Mouse (Mus musculus): ENCODE results near the gene Olfr171. TPM values are rescaled to one million over a fixed set of nuclear protein-coding genes. Genes with fewer than 3 reads are reported as not detected.
A peak's percentile ranks its signal among the peaks of the same experiment; 100 is the strongest.
"Not testable (repeated sequence)": the region's sequence is repeated elsewhere in the genome, so short reads cannot be mapped to it uniquely, and the experiment has no call there.

Olfr171 gene
- total RNA-seq (2021) (not detected), polyA plus RNA-seq (2012; rRNA removed) (not detected in 2 replicates)
- long read RNA-seq: 0 reads

DNA sequence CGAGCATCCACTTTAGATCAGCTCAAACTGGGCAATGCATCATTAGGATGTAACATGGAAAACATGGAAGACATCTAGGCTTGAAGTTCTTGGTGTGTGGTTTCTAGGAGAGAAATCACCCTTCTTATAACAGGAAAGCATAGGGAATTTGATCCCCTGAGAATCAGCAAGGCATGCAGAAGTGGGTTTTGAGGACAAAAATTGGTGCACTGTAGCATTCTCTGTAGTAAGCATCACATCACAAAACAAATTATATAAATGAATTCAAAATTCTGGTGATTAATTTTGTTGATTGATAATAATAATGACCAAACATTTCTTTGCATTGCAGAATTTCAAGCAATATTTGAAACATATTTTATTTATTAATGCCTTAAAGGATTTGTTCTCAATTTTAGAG is at the start of gene Olfr171:
Gene Olfr171 (minus strand): TSS at position 101 of the 400 bp plus-strand sequence.
- H3K27me3 ChIP-seq (ENCODE audit: control insufficient read depth, insufficient read depth, low read length): no peaks in the 10 kb centered on the region
- H3K27ac ChIP-seq: no peak within 1 kb of the TSS
- no peaks in the 10 kb centered on the region for H3K4me1 ChIP-seq (ENCODE audit: control insufficient read depth, insufficient read depth, low read length)
- H3K9ac ChIP-seq (ENCODE audit: low read depth, low read length): no peak within 1 kb of the TSS
- no peak for TF ChIP-seq CTCF (IDR thresholded peaks at IDR 0.05)
- TF ChIP-seq POLR2A (IDR thresholded peaks at IDR 0.05; ENCODE audit: insufficient read depth, low read depth, low read length): no peak
- TF ChIP-seq EP300 (IDR thresholded peaks at IDR 0.05; ENCODE audit: insufficient read depth, low read depth, low read length): no peak
- H3K4me3 ChIP-seq: no peak within 1 kb of the TSS
- H3K36me3 ChIP-seq (ENCODE audit: control insufficient read depth, insufficient read depth, low read length): no peaks in the 10 kb centered on the region
- intact Hi-C loops (cut with DNase I): no loop called here
- DNase-seq: no peak
- H3K79me2 ChIP-seq (replicated peaks; ENCODE audit: control insufficient read depth, insufficient read depth, low read length): no peaks in the 10 kb centered on the region
- WGBS: 64% methylated on average over 1 of the region's 1 CpGs

- Histone ChIP-seq H3K4me1 (ENCODE audit: control insufficient read depth, insufficient read depth, low read length) (no peaks in the 10 kb centered on the region), H3K79me2 (replicated peaks; ENCODE audit: control insufficient read depth, insufficient read depth, low read length) (no peaks in the 10 kb centered on the region), H3K9ac (ENCODE audit: low read depth, low read length) (no peak overlapping the region), H3K27me3 (ENCODE audit: control insufficient read depth, insufficient read depth, low read length) (no peaks in the 10 kb centered on the region), H3K27ac (no peak overlapping the region), H3K4me3 (no peak overlapping the region), H3K36me3 (ENCODE audit: control insufficient read depth, insufficient read depth, low read length) (no peaks in the 10 kb centered on the region)
- WGBS: 78% methylated on average over 2 of the region's 2 CpGs
- DNase-seq: no peak
- TF ChIP-seq POLR2A (IDR thresholded peaks at IDR 0.05; ENCODE audit: insufficient read depth, low read depth, low read length) (no peak), EP300 (IDR thresholded peaks at IDR 0.05; ENCODE audit: insufficient read depth, low read depth, low read length) (no peak), CTCF (IDR thresholded peaks at IDR 0.05) (no peak)
- intact Hi-C loops (cut with DNase I): no loop called here
These were observed 41.1 kb upstream of the Olfr171 start for GRCm38 (mm10) chr16:19670768-19671357.

- Histone ChIP-seq H3K36me3 (ENCODE audit: control insufficient read depth, insufficient read depth, low read length) (no peaks in the 10 kb centered on the region), H3K27me3 (ENCODE audit: control insufficient read depth, insufficient read depth, low read length) (no peaks in the 10 kb centered on the region), H3K27ac (no peak overlapping the region), H3K79me2 (replicated peaks; ENCODE audit: control insufficient read depth, insufficient read depth, low read length) (no peaks in the 10 kb centered on the region), H3K9ac (ENCODE audit: low read depth, low read length) (no peak overlapping the region), H3K4me3 (no peak overlapping the region), H3K4me1 (ENCODE audit: control insufficient read depth, insufficient read depth, low read length) (no peaks in the 10 kb centered on the region)
- no peak for DNase-seq
- WGBS: 51% methylated on average over 1 of the region's 1 CpGs
- TF ChIP-seq CTCF (IDR thresholded peaks at IDR 0.05): peak; percentile 75
- no peak for TF ChIP-seq POLR2A (IDR thresholded peaks at IDR 0.05; ENCODE audit: insufficient read depth, low read depth, low read length)
- intact Hi-C loops (cut with DNase I): no loop called here
These were observed 36.6 kb upstream of the Olfr171 start for GRCm38 (mm10) chr16:19666312-19666711.

DNA sequence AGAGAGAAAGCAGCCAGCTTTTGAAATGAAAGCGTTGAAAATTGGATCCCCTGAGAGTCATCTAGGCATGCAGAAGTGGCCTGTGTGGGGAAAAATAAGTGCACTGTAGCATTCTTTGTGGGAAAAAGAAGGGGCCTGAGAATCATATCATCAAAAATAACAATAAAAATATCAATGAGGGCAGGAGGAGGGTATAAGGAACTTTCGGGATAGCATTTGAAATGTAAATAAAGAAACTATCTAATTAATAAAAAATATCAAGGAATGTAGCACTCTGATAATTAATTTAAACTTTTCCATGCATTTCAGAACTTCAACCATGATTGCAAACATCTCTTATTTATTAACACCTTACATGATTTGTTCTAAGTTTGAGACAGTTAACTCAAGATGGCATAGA is 17.9 kb downstream of the Olfr171 start, which contains the start of gene Olfr170:
Gene Olfr170 (minus strand): TSS at position 101 of the 400 bp plus-strand sequence.
- WGBS: 72% methylated on average over 2 of the region's 2 CpGs
- intact Hi-C loops (cut with DNase I); H3K27me3 ChIP-seq (ENCODE audit: control insufficient read depth, insufficient read depth, low read length): not testable (repeated sequence)

DNA sequence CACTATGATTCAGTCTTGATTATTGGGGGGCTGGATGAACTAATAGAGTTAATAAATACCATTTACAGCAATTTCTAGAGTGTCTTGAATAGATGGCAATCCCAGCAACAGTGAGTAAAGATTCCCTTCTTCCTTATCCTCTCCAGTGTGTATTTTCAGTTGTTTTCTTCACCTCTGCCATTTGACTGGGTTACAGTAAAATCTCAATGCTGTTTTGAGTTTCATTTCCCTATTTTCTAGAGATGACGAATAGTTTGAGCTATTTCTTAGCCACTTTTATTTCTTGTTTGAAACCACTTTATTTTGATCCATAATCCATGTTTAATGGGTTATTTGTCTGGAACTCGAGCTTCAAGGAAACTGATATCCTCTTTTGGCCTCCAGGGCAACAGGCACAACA is 26.6 kb downstream of the Olfr171 start:
- H3K36me3 ChIP-seq (ENCODE audit: control insufficient read depth, insufficient read depth, low read length): no peaks in the 10 kb centered on the region
- H3K27ac ChIP-seq: no peak overlapping the region
- H3K79me2 ChIP-seq (replicated peaks; ENCODE audit: control insufficient read depth, insufficient read depth, low read length): no peaks in the 10 kb centered on the region
- TF ChIP-seq POLR2A (IDR thresholded peaks at IDR 0.05; ENCODE audit: insufficient read depth, low read depth, low read length): no peak
- no peak for TF ChIP-seq CTCF (IDR thresholded peaks at IDR 0.05)
- TF ChIP-seq EP300 (IDR thresholded peaks at IDR 0.05; ENCODE audit: insufficient read depth, low read depth, low read length): no peak
- DNase-seq: no peak
- no peaks in the 10 kb centered on the region for H3K27me3 ChIP-seq (ENCODE audit: control insufficient read depth, insufficient read depth, low read length)
- no peaks in the 10 kb centered on the region for H3K4me1 ChIP-seq (ENCODE audit: control insufficient read depth, insufficient read depth, low read length)
- no peak overlapping the region for H3K4me3 ChIP-seq
- WGBS: 58% methylated on average over 2 of the region's 2 CpGs
- intact Hi-C loops (cut with DNase I): no loop called here
- H3K9ac ChIP-seq (ENCODE audit: low read depth, low read length): no peak overlapping the region

More for the DNA sequence above, 17.9 kb downstream of the Olfr171 start, which contains the start of gene Olfr170:
- DNase-seq; H3K79me2 ChIP-seq (replicated peaks; ENCODE audit: control insufficient read depth, insufficient read depth, low read length); H3K4me1 ChIP-seq (ENCODE audit: control insufficient read depth, insufficient read depth, low read length); H3K27ac ChIP-seq; H3K4me3 ChIP-seq; H3K9ac ChIP-seq (ENCODE audit: low read depth, low read length); H3K36me3 ChIP-seq (ENCODE audit: control insufficient read depth, insufficient read depth, low read length): not testable (repeated sequence)

Other genes with a start within 250 kb of the Olfr171 start
- gene Olfr165, start 206.8 kb downstream of the Olfr171 start, total RNA-seq (2021): not detected
- gene Olfr165, start 206.8 kb downstream of the Olfr171 start, polyA plus RNA-seq (2012; rRNA removed): not detected in 2 replicates
- gene Olfr166, start 146.2 kb downstream of the Olfr171 start, total RNA-seq (2021): not detected
- gene Olfr166, start 146.2 kb downstream of the Olfr171 start, polyA plus RNA-seq (2012; rRNA removed): not detected in 2 replicates
- not detected for gene Olfr167, start 107.7 kb downstream of the Olfr171 start, total RNA-seq (2021)
- gene Olfr167, start 107.7 kb downstream of the Olfr171 start, polyA plus RNA-seq (2012; rRNA removed): not detected in 2 replicates
- not detected for gene Olfr168, start 94.4 kb downstream of the Olfr171 start, total RNA-seq (2021)
- gene Olfr168, start 94.4 kb downstream of the Olfr171 start, polyA plus RNA-seq (2012; rRNA removed): not detected in 2 replicates
- gene Olfr169, start 58.1 kb downstream of the Olfr171 start, total RNA-seq (2021): not detected
- gene Olfr169, start 58.1 kb downstream of the Olfr171 start, polyA plus RNA-seq (2012; rRNA removed): not detected in 2 replicates
- not detected for gene Olfr170, start 18.0 kb downstream of the Olfr171 start, total RNA-seq (2021)
- not detected in 2 replicates for gene Olfr170, start 18.0 kb downstream of the Olfr171 start, polyA plus RNA-seq (2012; rRNA removed)
- under 1 TPM in 1 of 2 experiments, not detected in 1; 0.07 TPM for gene Lamp3, start 76.5 kb upstream of the Olfr171 start, total RNA-seq (2021)
- 0.20 TPM in 1 of 2 replicates, not detected in the other for gene Lamp3, start 76.5 kb upstream of the Olfr171 start, polyA plus RNA-seq (2012; rRNA removed)
- gene B3gnt5, start 130.3 kb upstream of the Olfr171 start, total RNA-seq (2021): under 1 TPM; 0.44 to 0.57 TPM
- gene B3gnt5, start 130.3 kb upstream of the Olfr171 start, polyA plus RNA-seq (2012; rRNA removed): 0.31 and 0.32 TPM in 2 replicates

Measured in heart, adult 2 months (tissue).